Mouse (Mus musculus) myocyte (in vitro differentiated cells): Measurements from ENCODE around the gene Cmtm6.

Experiments used
- CEBPB ChIP-seq: IDR thresholded peaks from 2 replicates; pipeline ENCODE4 v1.6.1; 2011; ENCODE audit warnings: mild to moderate bottlenecking, moderate library complexity; ENCODE audit not compliant: poor library complexity, insufficient read depth, severe bottlenecking
- E2F4 ChIP-seq: IDR thresholded peaks from one replicate; pipeline ENCODE4 v1.6.1; 2011; ENCODE audit warnings: mild to moderate bottlenecking, control low read depth, moderate library complexity; ENCODE audit not compliant: insufficient read depth
- MYOD1 ChIP-seq, 3 experiments: IDR thresholded peaks; one replicate each; pipeline ENCODE4 v1.6.1; 2011; ENCODE audit warnings: control low read depth in 2 of 3, low read depth in 2 of 3, mild to moderate bottlenecking in 2 of 3, moderate library complexity in 1 of 3; ENCODE audit not compliant: insufficient read length in 2 of 3, control insufficient read depth in 1 of 3
- POLR2A ChIP-seq: IDR thresholded peaks from one replicate; pipeline ENCODE4 v1.6.1; 2011; ENCODE audit warnings: low read depth, mild to moderate bottlenecking, control low read depth, moderate library complexity; ENCODE audit not compliant: insufficient read length
- TCF12 ChIP-seq: IDR thresholded peaks from one replicate; pipeline ENCODE4 v1.6.1; 2011; ENCODE audit warnings: mild to moderate bottlenecking, control low read depth; ENCODE audit not compliant: poor library complexity, insufficient read depth, severe bottlenecking
- USF1 ChIP-seq: IDR thresholded peaks from one replicate; pipeline ENCODE4 v1.6.1; 2011; ENCODE audit warnings: low read depth, mild to moderate bottlenecking, control low read depth, moderate library complexity

- TF ChIP-seq TCF12, result no peak
- TF ChIP-seq POLR2A, result no peak
- no peak for TF ChIP-seq USF1
- no peak for TF ChIP-seq CEBPB
- TF ChIP-seq E2F4, result no peak
- no peak for TF ChIP-seq MYOD1 (IDR thresholded peaks at IDR 0.05; ENCODE audit: control insufficient read depth in 1 of 3, insufficient read length in 2 of 3, low read depth in 2 of 3)
Observed at GRCm38 (mm10) chr9:114780746-114781525, 50.0 kb downstream of the Cmtm6 start.
